Mouse (Mus musculus) lung, adult 2 months (tissue): ENCODE data around the gene Trim17.

Experiments
- CTCF ChIP-seq: fragments of 200-500 bp; IDR thresholded peaks from 2 replicates; pipeline ENCODE4 v1.5.1; 2011; ENCODE audit warnings: mild to moderate bottlenecking, low read length, control low read depth; ENCODE audit not compliant: insufficient read depth
- POLR2A ChIP-seq: fragments of 200-500 bp; IDR thresholded peaks from 2 replicates; pipeline ENCODE4 v1.6.1; 2011; ENCODE audit warnings: low read depth, mild to moderate bottlenecking, control low read depth, low read length, borderline replicate concordance; ENCODE audit errors: extremely low read depth

DNA sequence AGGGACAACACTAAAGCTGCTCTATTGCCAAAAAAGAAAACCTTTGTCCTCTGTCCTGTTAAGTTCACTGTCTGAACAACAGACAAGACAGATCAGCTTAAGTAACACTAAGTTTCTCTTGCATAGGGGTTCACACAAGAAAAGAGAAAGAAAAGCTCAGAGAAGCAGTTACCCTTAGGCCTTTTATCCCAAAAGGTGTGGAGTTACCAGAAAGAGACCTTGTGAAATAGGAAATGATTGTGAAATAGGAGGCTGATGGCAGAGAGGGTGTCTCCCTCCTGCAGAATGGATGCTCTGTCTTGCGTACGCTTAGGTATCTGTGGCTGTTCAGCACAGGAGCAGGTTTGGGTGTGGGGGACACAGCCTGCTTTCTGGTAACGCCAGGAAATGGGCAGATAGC, 24.7 kb downstream of the Trim17 start:
- TF ChIP-seq CTCF, result no peak
- no peak for TF ChIP-seq POLR2A
